ENCODE assay signal across 1 mouse cellular context in the genomic region with DNA sequence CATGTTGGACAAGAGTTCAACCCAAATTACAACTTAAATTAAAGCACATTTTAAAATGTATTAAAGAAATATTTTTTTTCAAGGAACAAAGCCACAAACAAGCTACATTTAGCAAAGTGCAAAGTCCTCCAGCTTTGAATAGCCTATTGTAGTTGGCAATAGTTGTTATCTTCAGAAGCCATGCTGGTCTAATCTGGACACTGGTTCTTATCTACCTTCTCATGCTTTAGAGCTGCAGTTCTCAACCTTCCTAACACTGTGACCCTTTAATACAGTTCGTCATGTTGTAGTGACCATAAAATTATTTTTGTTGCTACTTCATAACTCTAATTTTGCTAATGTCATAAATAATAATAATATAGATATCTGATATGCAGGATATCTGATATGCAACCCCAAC.
TF ChIP-seq lines count a peak whose summit lies in the region.

No protein-coding gene starts in this region.

TF ChIP-seq in MEL, 35 proteins besides CTCF, POLR2A, EP300 and RAD21 (continued from another document):
- TF ChIP-seq SIN3A (IDR thresholded peaks at IDR 0.05; ENCODE audit: low read length) (no peak), ZMIZ1 (IDR thresholded peaks at IDR 0.05; ENCODE audit: low read depth, low read length) (no peak), RCOR1 (IDR thresholded peaks at IDR 0.05; ENCODE audit: low read depth, low read length) (peak; percentile 35; the same call in 1 of the 2 replicates), POLR2AphosphoS5 (IDR thresholded peaks at IDR 0.05; ENCODE audit: borderline replicate concordance, low read depth, low read length) (no peak), USF2 (IDR thresholded peaks at IDR 0.05; ENCODE audit: borderline replicate concordance in 1 of 2, insufficient read depth in 1 of 2, low read depth in 1 of 2, low read length in 2 of 2) (no peak), HCFC1 (IDR thresholded peaks at IDR 0.05; ENCODE audit: low read depth, low read length) (no peak), MAX (IDR thresholded peaks at IDR 0.05; ENCODE audit: low read length) (no peak), BHLHE40 (IDR thresholded peaks at IDR 0.05; ENCODE audit: borderline replicate concordance, low read depth, low read length) (no peak), UBTF (IDR thresholded peaks at IDR 0.05; ENCODE audit: borderline replicate concordance, insufficient read depth, low read depth, low read length) (no peak), ZC3H11A (IDR thresholded peaks at IDR 0.05; ENCODE audit: low read depth, low read length) (no peak), ZKSCAN1 (IDR thresholded peaks at IDR 0.05; ENCODE audit: low read depth, low read length) (no peak), MAZ (IDR thresholded peaks at IDR 0.05; ENCODE audit: low read depth, low read length) (no peak), MYC (IDR thresholded peaks at IDR 0.05; ENCODE audit: low read depth, low read length) (no peak), USF1 (IDR thresholded peaks at IDR 0.05; ENCODE audit: low read depth, low read length) (no peak), NRF1 (IDR thresholded peaks at IDR 0.05; ENCODE audit: insufficient read depth, low read depth, low read length, poor library complexity, severe bottlenecking) (no peak)
